Mouse (Mus musculus) cerebellum, adult 2 months (tissue): ENCODE measurements at regions not wholly inside any gene's neighbourhood (a gene's known extent, or its start where the extent isn't known, plus 50 kb on each side); places are given as distances from the start of the nearest gene placed in this dataset.

Experiments
- DNase-seq, 2 experiments: peaks; one replicate each; pipeline ENCODE4 v3.0.0; 2021
- H3K27ac ChIP-seq: fragments of 200-500 bp; 2 replicates; pipeline ENCODE4 v1.5.1; 2012; ENCODE audit warnings: low read length, control low read depth, inconsistent platforms; ENCODE audit not compliant: insufficient read depth
- H3K27me3 ChIP-seq: fragments of 200-500 bp; 2 replicates; pipeline ENCODE4 v1.6.1; 2012; ENCODE audit warnings: inconsistent platforms, mild to moderate bottlenecking, low read length, moderate library complexity; ENCODE audit not compliant: control insufficient read depth, insufficient read depth
- H3K4me1 ChIP-seq: fragments of 200-500 bp; 2 replicates; pipeline ENCODE4 v1.6.1; 2011; ENCODE audit warnings: low read length; ENCODE audit not compliant: control insufficient read depth, insufficient read depth
- H3K4me3 ChIP-seq: fragments of 200-500 bp; replicated peaks from 2 replicates; pipeline ENCODE3; 2011; ENCODE audit warnings: mild to moderate bottlenecking, low read depth, low read length, control low read depth; ENCODE audit not compliant: insufficient read depth
- CTCF ChIP-seq: fragments of 200-500 bp; IDR thresholded peaks from 2 replicates; pipeline ENCODE4 v1.5.1; 2011; ENCODE audit warnings: low read depth, mild to moderate bottlenecking, control low read depth, low read length, moderate library complexity, borderline replicate concordance; ENCODE audit not compliant: insufficient read depth
- POLR2A ChIP-seq: fragments of 200-500 bp; IDR thresholded peaks from 2 replicates; pipeline ENCODE4 v1.6.1; 2011; ENCODE audit warnings: low read length, control low read depth, borderline replicate concordance; ENCODE audit not compliant: insufficient read depth
- WGBS: fragments of 180-500 bp; shearing (Covaris S2); methylation state at CpG from one replicate; pipeline ENCODE4 v1.1.7; 2018; 5-methylcytosine and 5-hydroxymethylcytosine counted together

GRCm38 (mm10) chr2:80998296-80998695 is 381.3 kb downstream of the Nup35 start:
- no peak overlapping the region for H3K27ac ChIP-seq
- no peaks in the 10 kb centered on the region for H3K27me3 ChIP-seq
- no peak overlapping the region for H3K4me3 ChIP-seq
- no peak for DNase-seq
- no peaks in the 10 kb centered on the region for H3K4me1 ChIP-seq
- TF ChIP-seq CTCF (no peak), POLR2A (no peak)
- WGBS, result 86% methylated on average over 1 of the region's 1 CpGs

GRCm38 (mm10) chr2:81007071-81007470 is 390.0 kb downstream of the Nup35 start:
- Histone ChIP-seq H3K4me3 (no peak overlapping the region), H3K27ac (no peak overlapping the region), H3K4me1 (no peaks in the 10 kb centered on the region), H3K27me3 (no peaks in the 10 kb centered on the region)
- WGBS, result 67% methylated on average over 11 of the region's 11 CpGs
- DNase-seq, result no peak
- TF ChIP-seq POLR2A (no peak), CTCF (no peak)

- TF ChIP-seq CTCF, result no peak
- no peak for TF ChIP-seq POLR2A
- H3K27me3 ChIP-seq, result no peaks in the 10 kb centered on the region
- no peaks in the 10 kb centered on the region for H3K4me1 ChIP-seq
- no peak overlapping the region for H3K4me3 ChIP-seq
- no peak overlapping the region for H3K27ac ChIP-seq
- WGBS, result 91% methylated on average over 3 of the region's 3 CpGs
- DNase-seq, result no peak
Observed at GRCm38 (mm10) chr2:81023620-81024019, 406.6 kb downstream of the Nup35 start.
